Mouse (Mus musculus) CD4-positive, CD25-positive, alpha-beta regulatory T cell, adult 2 months (primary cell): ENCODE results near the gene Pdpn.
A peak's percentile ranks its signal among the peaks of the same experiment; 100 is the strongest.

Experiments
- DNase-seq: peaks from one replicate; pipeline ENCODE4 v3.0.0-alpha.2; 2012; ENCODE audit warnings: low read depth, low spot score

The Pdpn gene

DNA sequence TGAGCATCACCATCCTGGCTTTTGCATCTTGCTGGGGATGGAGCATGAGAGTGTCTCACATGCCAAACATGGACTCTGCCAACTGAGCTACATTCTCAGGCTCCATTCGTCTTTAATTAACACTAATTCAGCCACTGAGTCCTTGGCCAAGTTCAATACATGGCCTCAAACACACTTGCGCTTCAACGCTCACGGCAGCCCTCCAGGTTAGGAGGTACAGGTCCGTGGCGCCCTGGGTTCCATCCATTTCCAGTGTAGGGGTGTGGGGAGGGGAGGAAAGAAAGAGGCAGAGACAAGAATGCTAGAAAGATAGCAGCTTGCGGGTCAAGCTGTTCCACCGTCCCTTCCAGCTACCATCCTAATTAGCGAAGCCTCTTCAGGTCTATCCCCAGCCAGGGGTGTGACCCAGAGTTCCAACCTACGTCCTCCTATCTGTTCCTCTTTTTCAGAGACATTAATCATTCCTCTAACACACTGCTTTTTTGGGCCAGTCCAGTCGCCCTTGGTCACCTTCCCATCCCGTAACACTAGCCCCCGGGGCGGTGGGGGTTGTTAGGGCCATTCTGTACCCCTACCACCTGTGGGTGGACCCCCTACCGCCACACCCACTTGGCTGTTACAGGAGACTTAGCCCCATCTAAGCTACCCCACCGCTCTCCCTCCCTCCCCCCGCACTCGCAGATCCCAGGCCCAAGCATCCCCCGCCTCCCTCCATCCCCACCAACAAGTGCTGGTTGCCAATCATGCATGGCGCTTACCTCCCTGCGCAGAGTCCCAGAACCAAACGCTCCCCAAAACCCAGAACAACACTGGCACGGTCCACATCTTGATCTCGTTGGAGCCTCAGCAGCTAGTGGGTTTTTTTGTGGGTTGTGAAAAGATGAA is 691 bp downstream of the Pdpn start:
- no peak for DNase-seq

DNA sequence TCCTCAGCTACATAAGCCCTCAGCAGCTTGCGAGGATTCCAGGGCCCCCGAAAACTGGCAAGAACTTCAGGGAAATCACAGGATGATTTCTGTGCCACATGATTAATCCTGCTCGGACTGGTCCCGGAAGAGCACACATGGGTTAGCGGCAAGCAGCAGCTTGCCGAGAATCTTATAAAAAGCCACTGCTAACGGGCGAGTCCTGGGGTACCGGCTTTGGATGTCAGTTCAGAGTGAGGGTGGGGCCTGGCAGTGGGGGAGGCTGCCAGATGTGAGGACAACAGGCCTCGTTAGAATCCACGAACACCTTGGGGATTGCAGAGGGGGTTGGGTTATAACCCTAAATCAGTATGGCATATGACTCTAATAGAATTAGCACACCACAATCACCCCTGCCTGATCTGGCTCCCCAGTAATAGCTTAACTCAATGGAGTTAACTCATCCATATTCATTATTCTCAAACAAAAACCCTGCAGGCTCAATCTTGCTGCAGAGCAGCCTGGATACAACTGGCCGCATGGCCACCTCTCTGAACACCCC is 2.3 kb downstream of the Pdpn start:
- DNase-seq, result no peak

GRCm38 (mm10) chr4:143296153-143296552 is 3.2 kb downstream of the Pdpn start:
- no peak for DNase-seq

GRCm38 (mm10) chr4:143294324-143294723 is 5.0 kb downstream of the Pdpn start:
- DNase-seq, result no peak

GRCm38 (mm10) chr4:143288880-143289279 is 10.5 kb downstream of the Pdpn start:
- DNase-seq, result no peak

DNA sequence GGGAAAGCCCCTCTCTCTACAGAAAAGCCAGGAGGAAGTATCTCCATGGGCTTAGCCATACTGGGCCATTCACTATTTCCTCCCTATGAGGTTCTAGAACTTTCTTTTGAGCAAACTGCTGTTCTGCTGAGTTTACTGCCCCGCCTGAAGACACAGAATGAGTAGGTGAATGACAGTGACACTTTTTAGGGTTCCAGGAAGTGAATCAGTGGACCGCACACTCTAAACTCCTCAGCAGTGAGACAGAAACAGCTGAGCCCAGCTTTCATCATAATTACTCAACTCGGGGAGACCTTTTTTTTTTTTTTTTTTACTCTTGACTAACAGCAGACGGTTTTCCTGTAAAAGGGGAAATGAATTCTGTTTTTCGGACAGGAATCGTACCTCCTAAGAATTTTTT is 10.9 kb downstream of the Pdpn start:
- no peak for DNase-seq

GRCm38 (mm10) chr4:143287065-143287464 is 12.3 kb downstream of the Pdpn start:
- no peak for DNase-seq

DNA sequence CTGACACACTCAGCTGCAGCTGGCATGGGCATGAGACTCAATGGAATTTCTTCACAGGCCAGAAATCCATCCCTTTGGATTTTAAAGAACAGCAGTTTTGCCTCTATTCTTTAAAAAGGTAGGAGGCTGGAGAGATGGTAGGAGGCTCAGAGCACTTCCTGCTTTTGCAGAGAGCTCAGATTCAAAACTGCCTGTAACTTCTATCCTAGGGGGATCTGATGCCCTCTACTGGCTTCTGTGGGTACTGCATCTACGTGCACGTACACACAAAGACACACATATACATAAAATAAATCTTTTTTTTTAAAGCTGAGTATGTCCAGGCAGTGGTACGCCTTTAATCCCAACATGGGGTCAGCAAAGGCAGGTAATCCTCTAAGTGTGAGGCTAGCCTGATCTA is 19.2 kb downstream of the Pdpn start:
- DNase-seq, result peak; percentile 9

- DNase-seq, result no peak
Measured at GRCm38 (mm10) chr4:143279661-143280060, 19.7 kb downstream of the Pdpn start.

DNA sequence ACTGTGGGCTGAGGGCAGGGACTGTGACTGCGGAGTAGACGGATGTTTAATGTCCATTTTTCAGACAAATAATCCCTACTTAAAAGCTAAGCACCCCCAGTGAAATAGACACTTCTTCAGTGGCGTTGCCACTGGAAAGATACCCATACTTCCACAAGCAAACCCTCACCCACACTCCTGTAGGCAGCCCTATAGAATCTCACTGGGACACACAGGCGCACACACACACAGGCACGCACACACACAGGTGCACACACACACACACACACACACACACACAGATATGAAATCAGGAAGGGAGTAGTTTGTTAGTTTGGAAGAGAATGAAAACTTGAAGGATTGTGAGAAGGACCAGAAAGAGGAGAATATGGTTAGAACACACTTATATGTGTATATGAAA is 20.3 kb downstream of the Pdpn start:
- DNase-seq, result no peak

- DNase-seq, result no peak
Measured at GRCm38 (mm10) chr4:143278429-143278871, 20.9 kb downstream of the Pdpn start.

GRCm38 (mm10) chr4:143277319-143277718 is 22.0 kb downstream of the Pdpn start:
- no peak for DNase-seq

DNA sequence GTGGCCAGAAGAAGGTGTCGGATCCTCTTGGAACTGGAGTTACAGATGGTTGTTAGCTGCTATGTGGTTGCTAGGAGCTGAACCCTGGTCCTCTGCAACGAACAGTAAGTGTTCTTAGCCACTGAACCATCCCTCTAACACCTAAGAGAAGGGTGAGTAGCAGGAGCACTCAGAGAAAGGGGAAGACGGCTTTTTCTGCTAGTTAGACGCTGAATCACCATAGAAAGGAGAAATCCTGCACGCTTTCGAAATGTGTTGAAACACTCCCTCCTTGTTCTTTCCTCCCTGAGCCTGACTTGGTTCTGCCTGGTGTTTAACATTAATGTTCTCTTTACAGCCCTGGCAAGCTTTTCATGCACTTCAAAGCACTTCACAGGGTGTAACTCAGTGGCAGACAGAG is 27.8 kb downstream of the Pdpn start:
- DNase-seq, result no peak

DNA sequence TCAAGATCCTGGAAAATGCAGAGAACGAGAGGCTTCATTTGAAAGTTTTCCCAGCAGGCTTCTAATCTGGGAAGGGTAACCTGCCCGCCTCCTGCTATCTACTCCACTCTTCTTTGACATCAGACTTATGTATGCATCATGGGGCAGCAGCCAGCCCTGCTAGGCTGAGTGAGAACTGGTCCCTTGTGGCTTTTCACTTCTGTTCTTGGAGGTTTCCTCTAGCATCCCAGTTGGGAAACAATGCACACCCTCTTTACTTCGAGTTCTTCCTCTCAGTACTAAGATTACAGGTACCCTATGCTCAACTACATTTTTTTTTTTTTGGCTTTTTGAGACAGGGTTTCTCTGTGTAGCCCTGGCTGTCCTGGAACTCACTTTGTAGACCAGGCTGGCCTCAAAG is 28.5 kb downstream of the Pdpn start:
- DNase-seq, result no peak

- DNase-seq, result no peak
Measured at GRCm38 (mm10) chr4:143262696-143263095, 36.7 kb downstream of the Pdpn start.

GRCm38 (mm10) chr4:143259718-143260349 is 39.5 kb downstream of the Pdpn start:
- DNase-seq, result no peak

- DNase-seq, result peak; percentile 61
Measured at GRCm38 (mm10) chr4:143258517-143258916, 40.8 kb downstream of the Pdpn start.

- no peak for DNase-seq
Measured at GRCm38 (mm10) chr4:143257971-143258370, 41.4 kb downstream of the Pdpn start.

GRCm38 (mm10) chr4:143255541-143255940 is 43.8 kb downstream of the Pdpn start:
- no peak for DNase-seq

GRCm38 (mm10) chr4:143253356-143253755 is 46.0 kb downstream of the Pdpn start:
- no peak for DNase-seq

DNA sequence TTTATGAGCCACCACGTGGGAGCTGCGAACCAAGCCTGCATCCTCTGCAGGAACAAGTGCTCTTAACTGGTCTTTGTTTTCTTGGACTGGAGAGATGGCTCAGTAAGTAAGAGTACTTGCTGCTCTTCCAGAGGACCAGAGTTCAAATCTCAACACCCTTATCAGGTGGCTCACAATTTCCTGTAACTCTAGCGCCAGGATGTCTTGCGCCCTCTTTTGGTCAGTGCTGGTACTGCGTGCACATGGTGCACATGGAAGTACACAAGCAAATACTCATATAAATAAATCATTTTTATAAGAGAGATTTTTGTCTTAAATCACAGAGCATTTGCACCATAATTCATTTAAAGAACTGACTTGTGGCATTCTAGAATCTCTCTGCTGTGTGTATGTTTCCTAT is 51.3 kb downstream of the Pdpn start:
- DNase-seq, result peak; percentile 61

GRCm38 (mm10) chr4:143241294-143241693 is 58.1 kb downstream of the Pdpn start:
- DNase-seq, result no peak
